Mouse (Mus musculus) limb, embryonic 15.5 days (tissue): Measurements from ENCODE around the gene Slc25a1. TPM values are rescaled to one million over a fixed set of nuclear protein-coding genes. Genes with fewer than 3 reads are reported as not detected.

Experiments used
- ATAC-seq: fragments of 200-750 bp; cut with Nextera tagmentation; 2 replicates; pipeline ENCODE4 v1.8.0; 2017; ENCODE audit warnings: low read depth, moderate TSS enrichment; ENCODE audit not compliant: insufficient number of reproducible peaks, low FRiP score, low TSS enrichment
- H3K27ac ChIP-seq: fragments of 300-500 bp; sonication (generic); 2 replicates; pipeline ENCODE4 v1.5.1; 2015; ENCODE audit warnings: moderate library complexity, mild to moderate bottlenecking, inconsistent platforms
- H3K27me3 ChIP-seq: fragments of 300-500 bp; sonication (generic); 2 replicates; pipeline ENCODE4 v1.6.1; 2015; ENCODE audit warnings: inconsistent platforms
- H3K36me3 ChIP-seq: fragments of 300-500 bp; sonication (generic); 2 replicates; pipeline ENCODE4 v1.6.1; 2015; ENCODE audit warnings: inconsistent platforms
- H3K4me1 ChIP-seq: fragments of 300-500 bp; sonication (generic); 2 replicates; pipeline ENCODE4 v1.6.1; 2015; ENCODE audit warnings: inconsistent platforms
- H3K4me2 ChIP-seq: fragments of 300-500 bp; sonication (generic); 2 replicates; pipeline ENCODE4 v1.6.1; 2015; ENCODE audit warnings: mild to moderate bottlenecking, inconsistent platforms
- H3K4me3 ChIP-seq: fragments of 300-500 bp; sonication (generic); 2 replicates; pipeline ENCODE4 v1.5.1; 2015; ENCODE audit warnings: mild to moderate bottlenecking, inconsistent platforms
- H3K9ac ChIP-seq: fragments of 300-500 bp; sonication (generic); 2 replicates; pipeline ENCODE4 v1.6.1; 2015; ENCODE audit warnings: inconsistent platforms
- H3K9me3 ChIP-seq: fragments of 300-500 bp; sonication (generic); 2 replicates; pipeline ENCODE4 v1.6.1; 2016; ENCODE audit warnings: inconsistent platforms
- WGBS: fragments of 180-500 bp; shearing (Covaris S2); methylation state at CpG from one replicate; pipeline ENCODE4 v1.1.7; 2015; 5-methylcytosine and 5-hydroxymethylcytosine counted together
- polyA plus RNA-seq: library from polyadenylated mRNA; unstranded; fragments of >200 nt; fragmentation: Nextera tagmentation; extraction: Ambion mirVana; gene quantifications from 2 replicates; pipeline ENCODE4 v1.2.1, GENCODE M21; 2015

Gene Slc25a1
- polyA plus RNA-seq, 1 experiment from 2014 or later, result 86.0 TPM

GRCm38 (mm10) chr16:17882196-17882595 is 45.8 kb downstream of the Slc25a1 start:
- Histone ChIP-seq H3K4me2 (no peak overlapping the region), H3K9ac (no peak overlapping the region), H3K27me3 (no peaks in the 10 kb centered on the region), H3K27ac (no peak overlapping the region), H3K4me3 (no peak overlapping the region), H3K36me3 (peaks cover 15% of the 10 kb centered on the region; the same call in 1 of the 2 replicates), H3K4me1 (peaks cover 6% of the 10 kb centered on the region), H3K9me3 (no peaks in the 10 kb centered on the region)
- no peak for ATAC-seq

GRCm38 (mm10) chr16:17879571-17879970 is 48.4 kb downstream of the Slc25a1 start:
- H3K27me3 ChIP-seq, result no peaks in the 10 kb centered on the region
- H3K36me3 ChIP-seq, result peaks cover 17% of the 10 kb centered on the region; the same call in 1 of the 2 replicates
- WGBS, result 86% methylated on average over 4 of the region's 4 CpGs
- no peak overlapping the region for H3K27ac ChIP-seq
- H3K4me3 ChIP-seq, result no peak overlapping the region
- H3K4me1 ChIP-seq, result peaks cover 6% of the 10 kb centered on the region
- ATAC-seq, result no peak
- no peak overlapping the region for H3K4me2 ChIP-seq
- no peak overlapping the region for H3K9ac ChIP-seq
- no peaks in the 10 kb centered on the region for H3K9me3 ChIP-seq

GRCm38 (mm10) chr16:17876096-17876495 is 51.9 kb downstream of the Slc25a1 start:
- H3K36me3 ChIP-seq, result peaks cover 31% of the 10 kb centered on the region
- 83% methylated on average over 1 of the region's 1 CpGs for WGBS

More at GRCm38 (mm10) chr16:17876096-17876495, 51.9 kb downstream of the Slc25a1 start:
- no peaks in the 10 kb centered on the region for H3K27me3 ChIP-seq
- H3K4me2 ChIP-seq, result no peak overlapping the region
- H3K4me1 ChIP-seq, result no peaks in the 10 kb centered on the region
- H3K4me3 ChIP-seq, result no peak overlapping the region
- no peak overlapping the region for H3K9ac ChIP-seq
- no peaks in the 10 kb centered on the region for H3K9me3 ChIP-seq
- ATAC-seq, result no peak
- H3K27ac ChIP-seq, result no peak overlapping the region

Other genes with a start within 250 kb of the Slc25a1 start
- gene Med15, start 195.3 kb downstream of the Slc25a1 start, polyA plus RNA-seq, result 40.6 and 42.8 TPM in 2 replicates
- 83.9 and 88.5 TPM in 2 replicates for gene Klhl22, start 168.6 kb downstream of the Slc25a1 start, polyA plus RNA-seq
- 25.0 and 32.4 TPM in 2 replicates for gene Scarf2, start 130.9 kb downstream of the Slc25a1 start, polyA plus RNA-seq
- 0.17 TPM in 1 of 2 replicates, not detected in the other for gene B830017H08Rik, start 95.1 kb downstream of the Slc25a1 start, polyA plus RNA-seq
- 2.2 and 3.4 TPM in 2 replicates for gene Car15, start 89.9 kb downstream of the Slc25a1 start, polyA plus RNA-seq
- 0.27 and 0.29 TPM in 2 replicates for gene Gm20518, start 36.5 kb downstream of the Slc25a1 start, polyA plus RNA-seq
- gene Tssk1, start 34.0 kb downstream of the Slc25a1 start, polyA plus RNA-seq, result not detected in 2 replicates
- gene Dgcr2, start 29.7 kb downstream of the Slc25a1 start, polyA plus RNA-seq, result 88.5 and 88.8 TPM in 2 replicates
- gene Tssk2, start 29.6 kb downstream of the Slc25a1 start, polyA plus RNA-seq, result not detected in 2 replicates
- gene Ess2, start 16.9 kb downstream of the Slc25a1 start, polyA plus RNA-seq, result 35.8 and 37.3 TPM in 2 replicates
- not detected in 2 replicates for gene Gsc2, start 13.2 kb downstream of the Slc25a1 start, polyA plus RNA-seq
- gene Vpreb2, start 52.2 kb upstream of the Slc25a1 start, polyA plus RNA-seq, result not detected in 2 replicates
- 108 and 114 TPM in 2 replicates for gene Dgcr6, start 124.6 kb upstream of the Slc25a1 start, polyA plus RNA-seq
- gene Prodh, start 162.0 kb upstream of the Slc25a1 start, polyA plus RNA-seq, result 10.9 and 11.8 TPM in 2 replicates
- gene Rtn4r, start 199.4 kb upstream of the Slc25a1 start, polyA plus RNA-seq, result 7.0 and 7.9 TPM in 2 replicates